Mouse (Mus musculus) intestine, postnatal 0 days (tissue): ENCODE measurements around the gene Rnf183. TPM values are rescaled to one million over a fixed set of nuclear protein-coding genes. Genes with fewer than 3 reads are reported as not detected.
A peak's percentile ranks its signal among the peaks of the same experiment; 100 is the strongest.

ENCODE experiments used
- ATAC-seq: fragments of 200-750 bp; cut with Nextera tagmentation; 2 replicates; pipeline ENCODE4 v1.8.0; 2017; ENCODE audit warnings: mild to moderate bottlenecking, moderate TSS enrichment, moderate library complexity
- H3K27ac ChIP-seq: fragments of 300-500 bp; sonication (generic); 2 replicates; pipeline ENCODE4 v1.5.1; 2014; ENCODE audit warnings: mild to moderate bottlenecking, low read depth, low read length, moderate library complexity
- H3K27me3 ChIP-seq: fragments of 300-500 bp; sonication (generic); replicated peaks from 2 replicates; pipeline ENCODE4 v1.6.1; 2014; ENCODE audit warnings: low read length, mixed read lengths; ENCODE audit not compliant: control insufficient read depth, insufficient read depth
- H3K36me3 ChIP-seq: fragments of 300-500 bp; sonication (generic); 2 replicates; pipeline ENCODE4 v1.6.1; 2014; ENCODE audit warnings: mild to moderate bottlenecking, moderate library complexity; ENCODE audit not compliant: control insufficient read depth, insufficient read depth
- H3K4me1 ChIP-seq: fragments of 300-500 bp; sonication (generic); replicated peaks from 2 replicates; pipeline ENCODE4 v1.6.1; 2014; ENCODE audit warnings: antibody characterized with exemption, low read length, mixed read lengths; ENCODE audit not compliant: control insufficient read depth, insufficient read depth
- H3K4me2 ChIP-seq: fragments of 300-500 bp; sonication (generic); replicated peaks from 2 replicates; pipeline ENCODE4 v1.6.1; 2014; ENCODE audit warnings: low read depth, mild to moderate bottlenecking, moderate library complexity
- H3K4me3 ChIP-seq: fragments of 300-500 bp; sonication (generic); 2 replicates; pipeline ENCODE4 v1.5.1; 2014; ENCODE audit warnings: low read depth, low read length
- H3K9ac ChIP-seq: fragments of 300-500 bp; sonication (generic); 2 replicates; pipeline ENCODE4 v1.6.1; 2014; ENCODE audit warnings: mild to moderate bottlenecking, low read depth, low read length
- H3K9me3 ChIP-seq: fragments of 300-500 bp; sonication (generic); 2 replicates; pipeline ENCODE4 v1.6.1; 2016; ENCODE audit warnings: mixed run types; ENCODE audit not compliant: control insufficient read depth
- CTCF ChIP-seq: sonication (generic); IDR thresholded peaks from 2 replicates; pipeline ENCODE4 v1.5.1; 2016; ENCODE audit warnings: low read depth, mild to moderate bottlenecking, control low read depth, antibody characterized with exemption, moderate library complexity
- WGBS: fragments of 180-500 bp; shearing (Covaris S2); extraction: QIAGEN DNeasy Blood & Tissue Kit; methylation state at CpG from one replicate; pipeline ENCODE4 v1.1.7; 2014; 5-methylcytosine and 5-hydroxymethylcytosine counted together
- polyA plus RNA-seq: library from polyadenylated mRNA; unstranded; fragments of >200 nt; fragmentation: Nextera tagmentation; extraction: Ambion mirVana; gene quantifications from 2 replicates; pipeline ENCODE4 v1.2.1, GENCODE M21; 2015

The Rnf183 gene
- polyA plus RNA-seq, 1 experiment from 2014 or later = 0.35 TPM

GRCm38 (mm10) chr4:62433939-62434870 lies 847 bp downstream of the Rnf183 start:
- 61% methylated on average over 7 of the region's 7 CpGs for WGBS
- Histone ChIP-seq H3K4me1 (no peaks in the 10 kb centered on the region; the same call in 1 of the 2 replicates), H3K4me2 (no peak overlapping the region), H3K36me3 (no peaks in the 10 kb centered on the region), H3K9me3 (no peaks in the 10 kb centered on the region), H3K27ac (no peak overlapping the region), H3K27me3 (no peaks in the 10 kb centered on the region), H3K9ac (no peak overlapping the region), H3K4me3 (no peak overlapping the region)
- TF ChIP-seq CTCF = no peak
- ATAC-seq = peak; percentile 36

GRCm38 (mm10) chr4:62431522-62431921 lies 3.5 kb downstream of the Rnf183 start:
- Histone ChIP-seq H3K9ac (no peak overlapping the region), H3K9me3 (no peaks in the 10 kb centered on the region), H3K4me1 (no peaks in the 10 kb centered on the region), H3K27ac (no peak overlapping the region), H3K4me3 (no peak overlapping the region), H3K27me3 (no peaks in the 10 kb centered on the region), H3K36me3 (no peaks in the 10 kb centered on the region), H3K4me2 (no peak overlapping the region)
- no peak for ATAC-seq
- TF ChIP-seq CTCF = no peak
- 79% methylated on average over 4 of the region's 4 CpGs for WGBS

GRCm38 (mm10) chr4:62430678-62431077 lies 4.4 kb downstream of the Rnf183 start:
- no peaks in the 10 kb centered on the region for H3K27me3 ChIP-seq
- TF ChIP-seq CTCF = no peak
- no peaks in the 10 kb centered on the region for H3K36me3 ChIP-seq
- H3K4me3 ChIP-seq = no peak overlapping the region
- no peak overlapping the region for H3K9ac ChIP-seq
- H3K9me3 ChIP-seq = no peaks in the 10 kb centered on the region
- no peak overlapping the region for H3K27ac ChIP-seq
- H3K4me2 ChIP-seq = no peak overlapping the region
- no peak for ATAC-seq
- H3K4me1 ChIP-seq = no peaks in the 10 kb centered on the region

- no peak overlapping the region for H3K9ac ChIP-seq
- peaks cover 6% of the 10 kb centered on the region for H3K36me3 ChIP-seq
- WGBS = 86% methylated on average over 9 of the region's 9 CpGs
- H3K9me3 ChIP-seq = no peaks in the 10 kb centered on the region
- no peak for ATAC-seq
- H3K4me3 ChIP-seq = no peak overlapping the region
- H3K27ac ChIP-seq = no peak overlapping the region
- H3K27me3 ChIP-seq = no peaks in the 10 kb centered on the region
- TF ChIP-seq CTCF = no peak
- no peaks in the 10 kb centered on the region for H3K4me1 ChIP-seq
- H3K4me2 ChIP-seq = no peak overlapping the region
Observed at GRCm38 (mm10) chr4:62429616-62430015, 5.4 kb downstream of the Rnf183 start.

GRCm38 (mm10) chr4:62427978-62428758 lies 6.9 kb downstream of the Rnf183 start:
- Histone ChIP-seq H3K36me3 (peaks cover 16% of the 10 kb centered on the region), H3K4me3 (no peak overlapping the region), H3K4me2 (no peak overlapping the region), H3K27ac (no peak overlapping the region), H3K9ac (no peak overlapping the region), H3K27me3 (no peaks in the 10 kb centered on the region), H3K4me1 (no peaks in the 10 kb centered on the region), H3K9me3 (no peaks in the 10 kb centered on the region)
- no peak for ATAC-seq
- WGBS = 68% methylated on average over 17 of the region's 17 CpGs
- TF ChIP-seq CTCF = no peak

GRCm38 (mm10) chr4:62425891-62426290 lies 9.2 kb downstream of the Rnf183 start:
- no peak for TF ChIP-seq CTCF
- WGBS = 89% methylated on average over 4 of the region's 4 CpGs
- no peaks in the 10 kb centered on the region for H3K27me3 ChIP-seq
- no peaks in the 10 kb centered on the region for H3K9me3 ChIP-seq
- no peak overlapping the region for H3K27ac ChIP-seq
- no peaks in the 10 kb centered on the region for H3K4me1 ChIP-seq
- H3K36me3 ChIP-seq = peaks cover 39% of the 10 kb centered on the region
- no peak for ATAC-seq
- no peak overlapping the region for H3K4me2 ChIP-seq
- no peak overlapping the region for H3K4me3 ChIP-seq
- no peak overlapping the region for H3K9ac ChIP-seq
